Mouse (Mus musculus) thymus, adult 2 months (tissue): ENCODE measurements around the gene Cdc42ep1.

Source experiments
- CTCF ChIP-seq: fragments of 200-500 bp; IDR thresholded peaks from 2 replicates; pipeline ENCODE4 v1.5.1; 2012; ENCODE audit warnings: mild to moderate bottlenecking, control low read depth, low read length, moderate library complexity, borderline replicate concordance; ENCODE audit not compliant: control insufficient read depth, poor library complexity, insufficient read depth; ENCODE audit errors: extremely low read depth
- POLR2A ChIP-seq: fragments of 200-500 bp; IDR thresholded peaks from 2 replicates; pipeline ENCODE4 v1.6.1; 2012; ENCODE audit warnings: mild to moderate bottlenecking, low read length, control low read depth, moderate library complexity; ENCODE audit not compliant: control insufficient read depth, poor library complexity, insufficient read depth; ENCODE audit errors: extremely low read depth

DNA sequence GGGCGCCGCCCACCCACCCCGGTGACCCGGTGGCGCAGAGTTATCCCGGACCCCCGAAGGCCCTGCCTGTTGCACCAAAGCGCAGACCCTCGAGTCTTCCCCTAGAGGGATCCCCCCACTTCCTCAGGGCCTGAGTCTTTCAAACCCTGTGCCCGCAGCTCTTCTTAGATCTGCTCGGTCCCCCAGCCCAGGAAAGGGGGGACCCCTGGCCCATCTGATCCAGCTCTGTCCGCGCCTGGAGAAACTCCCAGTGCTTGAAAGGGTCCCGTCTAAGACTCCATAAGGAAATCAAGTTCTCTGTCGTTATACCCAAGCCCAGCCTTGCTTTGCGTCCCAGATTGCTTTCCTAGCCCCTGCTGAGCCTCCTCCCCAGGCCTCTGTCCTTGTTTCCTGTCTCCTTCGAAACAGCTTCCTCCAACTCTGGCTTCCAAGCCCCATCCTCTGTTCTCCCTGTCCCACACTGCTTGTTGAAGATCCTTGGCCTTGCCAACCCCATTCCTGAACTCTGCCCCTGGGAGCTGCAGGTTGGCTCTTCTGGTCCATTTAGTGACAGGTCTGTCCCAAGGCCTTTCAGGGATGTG is 35.5 kb downstream of the Cdc42ep1 start:
- no peak for TF ChIP-seq CTCF
- TF ChIP-seq POLR2A: no peak
